Mouse (Mus musculus) kidney, adult 2 months (tissue): Measurements from ENCODE around the gene Cdk12.

Experiments used
- CTCF ChIP-seq: fragments of 200-500 bp; conservative IDR thresholded peaks from 2 replicates; pipeline ENCODE4 v1.5.1; 2011; ENCODE audit warnings: low read depth, mild to moderate bottlenecking, control low read depth, low read length, moderate library complexity, mixed read lengths; ENCODE audit not compliant: insufficient read depth, insufficient read length
- POLR2A ChIP-seq: fragments of 200-500 bp; IDR thresholded peaks from one replicate; pipeline ENCODE4 v1.6.1; 2011; ENCODE audit warnings: low read depth, low read length, control low read depth

DNA sequence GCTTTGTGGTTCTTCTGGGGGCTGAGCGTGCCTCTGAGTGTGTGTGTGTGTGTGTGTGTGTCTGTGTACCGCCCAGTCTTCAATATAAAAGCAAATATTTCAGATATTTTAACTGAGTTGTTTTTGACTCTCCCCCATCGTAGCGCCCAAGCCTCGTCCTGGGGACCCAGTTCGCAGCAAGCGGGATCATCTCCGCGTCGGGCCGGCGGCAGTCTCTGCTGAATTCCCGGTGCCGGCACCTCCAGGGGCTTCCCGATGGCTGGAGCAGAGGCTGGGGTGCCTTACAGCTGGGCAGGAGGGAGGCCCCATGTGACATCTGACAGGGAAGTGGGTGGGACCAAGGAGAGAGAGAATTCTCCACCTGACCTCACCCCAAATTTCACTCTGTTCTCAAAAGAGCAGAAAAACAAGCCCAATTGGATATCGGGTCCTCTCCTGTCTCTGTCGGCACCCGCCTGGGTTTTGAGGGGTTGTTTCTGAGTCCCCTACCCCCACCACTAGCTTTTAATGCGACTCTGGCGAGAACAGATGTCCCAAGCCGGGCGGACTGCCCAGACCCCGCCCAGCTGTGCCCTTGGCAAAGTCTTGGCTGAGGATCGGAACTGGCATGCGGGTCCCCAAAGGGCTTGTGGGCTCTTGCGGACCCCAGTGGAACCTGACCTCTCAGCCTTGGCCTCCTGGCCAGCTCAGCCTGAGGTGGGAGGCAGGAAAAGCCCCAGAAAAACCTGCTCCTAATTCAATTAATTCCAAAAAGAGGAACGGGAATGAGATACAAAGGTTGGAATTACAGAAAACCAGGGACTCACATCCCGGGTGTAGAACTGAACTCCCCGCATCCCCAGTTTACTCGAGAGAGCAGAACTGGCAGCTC, 118.2 kb downstream of the Cdk12 start:
- no peak for TF ChIP-seq CTCF
- no peak for TF ChIP-seq POLR2A
